Mouse (Mus musculus) ES-Bruce4 (cell line): Measurements from ENCODE around the gene Panx1. TPM values are rescaled to one million over a fixed set of nuclear protein-coding genes. Genes with fewer than 3 reads are reported as not detected.

Experiments
- H3K27ac ChIP-seq: 2 replicates; pipeline ENCODE4 v1.5.1; 2012; ENCODE audit warnings: low read length, inconsistent platforms; ENCODE audit not compliant: insufficient read depth
- H3K27me3 ChIP-seq: 2 replicates; pipeline ENCODE4 v1.6.1; 2012; ENCODE audit warnings: mild to moderate bottlenecking, low read length, inconsistent platforms; ENCODE audit not compliant: control insufficient read depth, poor library complexity, insufficient read depth, severe bottlenecking
- H3K36me3 ChIP-seq: 2 replicates; pipeline ENCODE4 v1.6.1; 2012; ENCODE audit warnings: inconsistent platforms, mild to moderate bottlenecking, low read length, moderate library complexity; ENCODE audit not compliant: control insufficient read depth, poor library complexity, insufficient read depth, severe bottlenecking
- H3K4me1 ChIP-seq: one replicate; pipeline ENCODE4 v1.8.1; 2011; ENCODE audit warnings: low read length; ENCODE audit not compliant: control insufficient read depth, insufficient read depth
- H3K4me3 ChIP-seq: 2 replicates; pipeline ENCODE4 v1.5.1; 2011; ENCODE audit warnings: low read depth, mild to moderate bottlenecking, low read length
- H3K9ac ChIP-seq: 2 replicates; pipeline ENCODE4 v1.6.1; 2012; ENCODE audit warnings: low read depth, mild to moderate bottlenecking, inconsistent platforms; ENCODE audit not compliant: poor library complexity, severe bottlenecking
- H3K9me3 ChIP-seq: replicated peaks from 2 replicates; pipeline ENCODE4 v1.6.1; 2012; ENCODE audit warnings: mild to moderate bottlenecking, low read length, inconsistent platforms; ENCODE audit not compliant: control insufficient read depth, poor library complexity, insufficient read depth, severe bottlenecking
- CTCF ChIP-seq: IDR thresholded peaks from one replicate; pipeline ENCODE4 v1.8.1; 2011; ENCODE audit warnings: low read depth, low read length
- EP300 ChIP-seq: IDR thresholded peaks from 2 replicates; pipeline ENCODE4 v1.6.1; 2011; ENCODE audit warnings: low read depth, low read length; ENCODE audit not compliant: insufficient read depth
- POLR2A ChIP-seq: IDR thresholded peaks from one replicate; pipeline ENCODE4 v1.8.1; 2011; ENCODE audit warnings: low read length; ENCODE audit not compliant: insufficient read depth
- polyA plus RNA-seq: library from polyadenylated mRNA; stranded (reverse); fragments of >200 nt; gene quantifications from 2 replicates; pipeline ENCODE4 v1.2.4, GENCODE M21; 2011; ENCODE audit warnings: low read depth; ENCODE audit not compliant: missing spikeins, insufficient read depth, insufficient read length

Gene Panx1
- polyA plus RNA-seq, 1 experiment: 13.5 TPM

DNA sequence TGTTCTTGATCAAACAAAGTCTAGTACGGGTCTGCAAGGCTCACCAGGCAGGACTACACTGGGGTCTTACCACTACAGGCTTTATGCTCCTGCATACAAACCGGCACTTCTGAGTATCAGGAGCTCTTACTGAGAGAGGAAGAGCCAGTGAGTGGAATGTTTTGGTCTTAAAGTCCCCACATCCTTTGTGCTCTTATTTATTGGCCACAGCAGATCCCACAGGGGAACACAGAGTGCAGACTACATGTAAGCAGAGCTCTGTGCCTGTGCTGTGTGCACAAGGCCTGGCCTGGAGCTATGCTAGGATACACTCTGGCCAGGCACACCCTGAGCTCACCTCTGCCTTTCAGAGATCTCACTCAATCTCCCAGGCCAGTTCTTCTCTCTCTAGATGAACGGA lies 62.1 kb downstream of the Panx1 start:
- H3K27ac ChIP-seq: no peak overlapping the region
- TF ChIP-seq POLR2A (no peak), EP300 (no peak), CTCF (no peak)
- H3K27me3 ChIP-seq: no peaks in the 10 kb centered on the region
- H3K36me3 ChIP-seq: no peaks in the 10 kb centered on the region
- no peak overlapping the region for H3K9ac ChIP-seq
- H3K4me1 ChIP-seq: no peaks in the 10 kb centered on the region
- no peaks in the 10 kb centered on the region for H3K9me3 ChIP-seq
- no peak overlapping the region for H3K4me3 ChIP-seq

DNA sequence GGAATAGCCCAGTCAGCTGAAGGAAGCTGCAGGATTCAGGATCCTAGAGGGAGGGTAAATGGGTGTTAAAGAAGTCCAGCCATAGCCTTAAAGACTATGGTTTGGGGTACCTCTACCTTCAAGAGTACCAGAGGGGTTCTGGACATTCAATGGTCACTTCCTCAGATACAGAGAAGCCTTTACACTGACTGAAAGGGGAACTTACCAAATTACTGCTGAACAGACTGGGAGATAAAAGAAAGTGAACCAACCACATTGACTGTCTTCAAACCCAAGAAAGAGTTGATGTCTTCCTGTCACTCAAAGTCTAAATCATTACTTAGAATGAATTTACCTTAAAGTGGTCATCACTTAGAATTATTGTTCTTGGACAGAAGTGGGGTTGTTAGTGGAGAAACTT lies 62.6 kb downstream of the Panx1 start:
- H3K4me3 ChIP-seq: no peak overlapping the region
- H3K4me1 ChIP-seq: no peaks in the 10 kb centered on the region
- no peak overlapping the region for H3K9ac ChIP-seq
- TF ChIP-seq CTCF: no peak
- TF ChIP-seq EP300: no peak
- TF ChIP-seq POLR2A: no peak
- H3K9me3 ChIP-seq: no peaks in the 10 kb centered on the region
- no peak overlapping the region for H3K27ac ChIP-seq
- no peaks in the 10 kb centered on the region for H3K36me3 ChIP-seq
- H3K27me3 ChIP-seq: no peaks in the 10 kb centered on the region

DNA sequence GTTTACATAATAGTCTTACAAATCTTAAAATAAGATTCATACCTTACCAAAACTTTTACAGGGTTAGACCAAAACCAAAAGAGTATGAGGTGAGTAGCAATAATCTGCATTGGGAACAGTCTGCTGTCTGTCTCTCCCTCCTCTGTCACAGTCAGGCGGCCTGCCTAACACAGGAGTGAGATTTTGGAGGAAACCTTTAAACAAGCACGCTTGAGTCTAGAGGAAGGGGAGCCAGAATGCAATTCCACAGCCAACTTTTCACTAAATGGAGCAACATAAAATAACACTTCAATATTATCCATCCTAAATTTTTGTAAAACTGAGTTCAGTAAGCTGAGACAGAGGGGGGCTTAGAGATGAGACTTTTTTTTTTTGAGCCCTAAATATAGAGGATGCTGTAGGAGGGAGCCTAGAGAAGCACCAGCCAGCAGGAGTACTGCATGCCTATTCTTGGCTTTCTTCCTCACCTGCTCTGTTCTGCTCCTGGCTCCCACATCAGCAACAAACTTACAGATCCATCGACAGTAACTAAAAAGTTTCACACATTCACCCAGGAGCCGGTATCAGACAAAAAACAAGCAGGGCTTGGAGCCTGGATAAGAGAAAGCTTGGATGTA lies 63.6 kb downstream of the Panx1 start:
- Histone ChIP-seq H3K4me1 (no peaks in the 10 kb centered on the region), H3K9me3 (no peaks in the 10 kb centered on the region), H3K27ac (no peak overlapping the region), H3K27me3 (no peaks in the 10 kb centered on the region), H3K4me3 (no peak overlapping the region), H3K9ac (no peak overlapping the region), H3K36me3 (no peaks in the 10 kb centered on the region)
- TF ChIP-seq CTCF (no peak), EP300 (no peak), POLR2A (no peak)

DNA sequence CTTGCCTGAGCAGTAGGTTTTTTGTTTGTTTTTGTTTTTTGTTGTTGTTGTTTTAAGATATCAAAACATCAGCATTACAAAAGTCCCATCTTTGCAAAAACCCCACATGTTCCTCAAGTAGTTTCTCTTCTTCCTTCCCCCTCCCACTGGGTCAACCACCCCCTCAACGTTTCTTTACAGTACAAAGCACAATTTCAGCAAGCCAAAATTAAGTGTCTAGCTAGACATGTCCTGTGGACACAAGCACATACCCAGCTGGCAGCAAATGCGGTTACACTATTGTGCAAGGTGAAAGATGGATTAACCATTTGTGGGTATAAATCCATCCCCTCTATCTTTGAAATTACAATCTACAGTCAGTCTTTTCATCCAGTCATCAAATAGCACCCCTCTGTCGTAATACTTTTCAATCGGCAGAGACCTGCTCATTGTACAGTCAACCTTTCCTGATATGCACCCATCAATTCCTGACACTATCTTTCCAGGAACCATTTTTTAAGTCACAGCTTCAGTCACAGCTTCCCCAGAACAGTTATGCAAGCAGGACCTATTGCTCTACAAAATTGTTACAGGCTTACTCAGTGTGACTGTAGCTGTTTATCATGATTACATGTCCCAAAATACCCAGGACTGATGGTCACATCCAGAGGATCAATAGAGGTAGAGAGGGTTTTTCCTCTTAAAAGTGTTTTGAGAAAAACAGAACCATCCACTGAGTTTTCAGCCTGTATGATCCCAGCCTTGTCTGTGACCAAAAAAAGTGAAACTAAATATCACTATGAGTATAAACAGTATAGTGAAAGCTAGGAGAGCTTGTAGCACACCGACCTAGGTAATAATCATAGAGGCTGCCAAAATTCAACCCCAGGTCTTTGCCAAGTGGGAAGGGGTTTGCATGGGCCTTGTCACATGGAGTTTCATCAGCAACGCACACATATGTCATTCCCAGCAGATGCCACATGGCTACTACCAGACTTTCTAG lies 70.7 kb downstream of the Panx1 start:
- no peaks in the 10 kb centered on the region for H3K4me1 ChIP-seq
- H3K4me3 ChIP-seq: no peak overlapping the region
- H3K36me3 ChIP-seq: no peaks in the 10 kb centered on the region
- no peaks in the 10 kb centered on the region for H3K9me3 ChIP-seq
- H3K9ac ChIP-seq: no peak overlapping the region
- H3K27ac ChIP-seq: no peak overlapping the region
- H3K27me3 ChIP-seq: no peaks in the 10 kb centered on the region
- no peak for TF ChIP-seq CTCF
- TF ChIP-seq POLR2A: no peak
- TF ChIP-seq EP300: no peak

DNA sequence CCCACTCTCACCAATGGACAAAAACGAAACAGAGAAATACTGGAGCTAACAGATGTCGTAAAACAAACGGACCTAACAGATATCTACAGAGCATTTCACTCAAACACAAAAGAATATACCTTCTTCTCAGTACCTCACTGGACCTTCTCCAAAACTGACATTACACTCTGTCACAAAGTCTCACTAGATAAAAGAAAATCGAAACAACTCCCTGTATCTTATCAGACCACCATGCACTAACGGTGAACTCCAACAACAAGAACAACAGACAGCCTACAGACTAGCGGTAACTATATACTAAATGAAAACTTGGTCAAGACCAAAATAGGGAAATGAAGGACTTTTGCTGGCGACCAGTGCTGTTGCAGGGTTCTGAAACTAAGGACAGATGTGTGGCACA lies 71.5 kb downstream of the Panx1 start:
- no peaks in the 10 kb centered on the region for H3K27me3 ChIP-seq
- H3K4me1 ChIP-seq: no peaks in the 10 kb centered on the region
- no peak overlapping the region for H3K4me3 ChIP-seq
- TF ChIP-seq POLR2A (no peak), CTCF (no peak), EP300 (no peak)
- no peaks in the 10 kb centered on the region for H3K9me3 ChIP-seq
- H3K36me3 ChIP-seq: no peaks in the 10 kb centered on the region
- H3K27ac ChIP-seq: no peak overlapping the region
- no peak overlapping the region for H3K9ac ChIP-seq

DNA sequence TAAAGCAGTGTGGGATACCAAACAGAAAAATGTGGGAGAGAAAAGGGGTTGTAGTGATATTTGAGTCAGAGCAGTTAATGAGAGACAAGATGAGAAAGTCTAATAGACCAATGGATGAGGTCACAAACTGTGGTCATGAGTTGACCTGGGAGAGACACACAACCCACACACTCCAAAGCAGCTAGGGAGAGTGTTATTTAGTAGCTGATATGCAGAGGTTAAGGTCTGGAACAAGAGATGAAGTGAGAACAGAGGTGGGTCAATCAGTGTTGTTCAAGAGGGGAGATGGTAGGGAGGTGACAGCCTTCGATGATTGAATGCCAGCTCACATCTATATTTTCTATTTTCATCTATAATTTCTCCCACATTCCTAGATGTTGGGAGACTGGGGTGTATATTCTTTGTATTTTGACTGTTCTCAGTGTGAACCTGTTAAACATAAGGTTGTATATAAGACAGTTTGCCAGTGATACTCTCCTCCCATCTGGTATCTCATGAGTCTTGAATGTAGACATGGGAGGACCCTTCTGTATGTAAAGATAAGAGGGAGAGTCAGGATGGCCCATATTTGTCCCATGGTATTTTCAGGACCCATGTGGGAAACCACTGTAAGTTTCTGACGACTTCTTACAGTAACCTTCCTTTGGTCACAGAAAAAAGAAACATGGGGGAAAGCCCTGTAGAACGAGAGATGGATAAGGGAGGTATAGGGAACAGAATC lies 74.3 kb downstream of the Panx1 start:
- Histone ChIP-seq H3K27me3 (no peaks in the 10 kb centered on the region), H3K9ac (no peak overlapping the region), H3K9me3 (no peaks in the 10 kb centered on the region), H3K27ac (no peak overlapping the region), H3K4me3 (no peak overlapping the region), H3K36me3 (no peaks in the 10 kb centered on the region), H3K4me1 (no peaks in the 10 kb centered on the region)
- no peak for TF ChIP-seq EP300
- TF ChIP-seq POLR2A: no peak
- TF ChIP-seq CTCF: no peak
